Mouse (Mus musculus) kidney, embryonic 14.5 days (tissue): Measurements from ENCODE around the gene Pcsk6. TPM values are rescaled to one million over a fixed set of nuclear protein-coding genes. Genes with fewer than 3 reads are reported as not detected.

ENCODE experiments used
- ATAC-seq: fragments of 200-750 bp; cut with Nextera tagmentation; 2 replicates; pipeline ENCODE4 v1.8.0; 2017; ENCODE audit warnings: moderate number of reproducible peaks, mild to moderate bottlenecking, moderate TSS enrichment, moderate library complexity; ENCODE audit not compliant: low FRiP score, low TSS enrichment
- H3K27ac ChIP-seq: fragments of 300-500 bp; sonication (generic); 2 replicates; pipeline ENCODE4 v1.5.1; 2014; ENCODE audit warnings: low read depth, mild to moderate bottlenecking, low read length, moderate library complexity, mixed read lengths
- H3K27me3 ChIP-seq: fragments of 300-500 bp; sonication (generic); 2 replicates; pipeline ENCODE4 v1.6.1; 2014; ENCODE audit warnings: mild to moderate bottlenecking, low read length; ENCODE audit not compliant: control insufficient read depth, insufficient read depth
- H3K36me3 ChIP-seq: fragments of 300-500 bp; sonication (generic); 2 replicates; pipeline ENCODE4 v1.6.1; 2014; ENCODE audit warnings: low read length, mixed read lengths; ENCODE audit not compliant: control insufficient read depth, insufficient read depth
- H3K4me1 ChIP-seq: fragments of 300-500 bp; sonication (generic); 2 replicates; pipeline ENCODE4 v1.6.1; 2014; ENCODE audit warnings: low read length, mixed read lengths; ENCODE audit not compliant: control insufficient read depth, insufficient read depth
- H3K4me2 ChIP-seq: fragments of 300-500 bp; sonication (generic); replicated peaks from 2 replicates; pipeline ENCODE4 v1.6.1; 2014; ENCODE audit warnings: low read depth, mild to moderate bottlenecking, low read length
- H3K4me3 ChIP-seq: fragments of 300-500 bp; sonication (generic); 2 replicates; pipeline ENCODE4 v1.5.1; 2014; ENCODE audit warnings: mild to moderate bottlenecking, low read length
- H3K9ac ChIP-seq: fragments of 300-500 bp; sonication (generic); 2 replicates; pipeline ENCODE4 v1.6.1; 2014; ENCODE audit warnings: low read depth, mild to moderate bottlenecking, low read length, moderate library complexity
- H3K9me3 ChIP-seq: fragments of 300-500 bp; sonication (generic); 2 replicates; pipeline ENCODE4 v1.6.1; 2016; ENCODE audit warnings: low read length; ENCODE audit not compliant: control insufficient read depth
- WGBS: fragments of 180-500 bp; shearing (Covaris S2); extraction: QIAGEN DNeasy Blood & Tissue Kit; methylation state at CpG from one replicate; pipeline ENCODE4 v1.1.7; 2014; 5-methylcytosine and 5-hydroxymethylcytosine counted together
- polyA plus RNA-seq: library from polyadenylated mRNA; unstranded; fragments of >200 nt; fragmentation: Nextera tagmentation; extraction: Ambion mirVana; gene quantifications from 2 replicates; pipeline ENCODE4 v1.2.1, GENCODE M21; 2014

Pcsk6 gene
- polyA plus RNA-seq, 1 experiment from 2014 or later = 2.9 TPM

GRCm38 (mm10) chr7:66027747-66028146, 166.2 kb downstream of the Pcsk6 start:
- WGBS = 81% methylated on average over 2 of the region's 2 CpGs

GRCm38 (mm10) chr7:66028766-66029512, 167.4 kb downstream of the Pcsk6 start:
- WGBS = 39% methylated on average over 6 of the region's 6 CpGs
- no peaks in the 10 kb centered on the region for H3K4me1 ChIP-seq
- no peaks in the 10 kb centered on the region for H3K27me3 ChIP-seq
- ATAC-seq = no peak; the same call in none of the 2 replicates
- H3K9me3 ChIP-seq = no peaks in the 10 kb centered on the region
- H3K4me3 ChIP-seq = no peak overlapping the region
- no peaks in the 10 kb centered on the region for H3K36me3 ChIP-seq
- H3K9ac ChIP-seq = no peak overlapping the region
- H3K4me2 ChIP-seq = no peak overlapping the region
- H3K27ac ChIP-seq = no peak overlapping the region

More at GRCm38 (mm10) chr7:66027747-66028146, 166.2 kb downstream of the Pcsk6 start:
- H3K4me3 ChIP-seq = no peak overlapping the region
- H3K27me3 ChIP-seq = no peaks in the 10 kb centered on the region
- no peaks in the 10 kb centered on the region for H3K36me3 ChIP-seq
- no peak overlapping the region for H3K27ac ChIP-seq
- no peak for ATAC-seq
- H3K9me3 ChIP-seq = no peaks in the 10 kb centered on the region
- H3K9ac ChIP-seq = no peak overlapping the region
- H3K4me2 ChIP-seq = no peak overlapping the region
- H3K4me1 ChIP-seq = no peaks in the 10 kb centered on the region

GRCm38 (mm10) chr7:66036809-66037208, 175.3 kb downstream of the Pcsk6 start:
- Histone ChIP-seq H3K4me1 (no peaks in the 10 kb centered on the region; the same call in 1 of the 2 replicates), H3K36me3 (no peaks in the 10 kb centered on the region), H3K4me2 (no peak overlapping the region), H3K27ac (no peak overlapping the region), H3K4me3 (no peak overlapping the region), H3K9ac (no peak overlapping the region), H3K9me3 (no peaks in the 10 kb centered on the region), H3K27me3 (no peaks in the 10 kb centered on the region)
- ATAC-seq = peak; percentile 48; the same call in 1 of the 2 replicates
- 37% methylated on average over 8 of the region's 8 CpGs for WGBS

- no peaks in the 10 kb centered on the region for H3K36me3 ChIP-seq
- H3K27me3 ChIP-seq = no peaks in the 10 kb centered on the region
- no peak overlapping the region for H3K4me2 ChIP-seq
- H3K9ac ChIP-seq = no peak overlapping the region
- no peak overlapping the region for H3K27ac ChIP-seq
- H3K4me1 ChIP-seq = no peaks in the 10 kb centered on the region; the same call in 1 of the 2 replicates
- WGBS = 44% methylated on average over 3 of the region's 3 CpGs
- H3K4me3 ChIP-seq = no peak overlapping the region
- H3K9me3 ChIP-seq = no peaks in the 10 kb centered on the region
- ATAC-seq = no peak
Measured at GRCm38 (mm10) chr7:66038261-66038660, 176.7 kb downstream of the Pcsk6 start.

- no peaks in the 10 kb centered on the region for H3K9me3 ChIP-seq
- H3K4me1 ChIP-seq = no peaks in the 10 kb centered on the region; the same call in 1 of the 2 replicates
- ATAC-seq = no peak
- 57% methylated on average over 11 of the region's 11 CpGs for WGBS
- H3K36me3 ChIP-seq = no peaks in the 10 kb centered on the region
- no peak overlapping the region for H3K4me2 ChIP-seq
- no peak overlapping the region for H3K4me3 ChIP-seq
- H3K27me3 ChIP-seq = no peaks in the 10 kb centered on the region
- H3K9ac ChIP-seq = no peak overlapping the region
- no peak overlapping the region for H3K27ac ChIP-seq
Measured at GRCm38 (mm10) chr7:66038730-66039129, 177.2 kb downstream of the Pcsk6 start.

- Histone ChIP-seq H3K9me3 (no peaks in the 10 kb centered on the region), H3K27ac (no peak overlapping the region), H3K4me1 (no peaks in the 10 kb centered on the region; the same call in 1 of the 2 replicates), H3K4me3 (no peak overlapping the region), H3K36me3 (no peaks in the 10 kb centered on the region), H3K27me3 (no peaks in the 10 kb centered on the region), H3K4me2 (no peak overlapping the region), H3K9ac (no peak overlapping the region)
- ATAC-seq = no peak
- WGBS = 78% methylated on average over 18 of the region's 18 CpGs
Measured at GRCm38 (mm10) chr7:66040026-66040814, 178.7 kb downstream of the Pcsk6 start.

GRCm38 (mm10) chr7:66043552-66044459, 182.3 kb downstream of the Pcsk6 start, which contains the start of gene Gm45213:
Gm45213 (plus strand) TSS chr7:66043602.
- Histone ChIP-seq H3K4me2 (no peak within 1 kb of the TSS), H3K9ac (no peak within 1 kb of the TSS), H3K27ac (no peak within 1 kb of the TSS), H3K9me3 (no peaks in the 10 kb centered on the region), H3K27me3 (no peaks in the 10 kb centered on the region), H3K4me1 (peaks cover 5% of the 10 kb centered on the region; the same call in 1 of the 2 replicates), H3K4me3 (no peak within 1 kb of the TSS), H3K36me3 (no peaks in the 10 kb centered on the region)
- WGBS = 73% methylated on average over 10 of the region's 10 CpGs
- no peak for ATAC-seq

GRCm38 (mm10) chr7:66044617-66045016, 183.1 kb downstream of the Pcsk6 start:
- H3K9me3 ChIP-seq = no peaks in the 10 kb centered on the region
- no peaks in the 10 kb centered on the region for H3K36me3 ChIP-seq
- H3K27me3 ChIP-seq = no peaks in the 10 kb centered on the region
- H3K9ac ChIP-seq = no peak overlapping the region
- H3K27ac ChIP-seq = no peak overlapping the region
- no peak overlapping the region for H3K4me2 ChIP-seq
- 31% methylated on average over 9 of the region's 9 CpGs for WGBS
- H3K4me3 ChIP-seq = no peak overlapping the region
- ATAC-seq = no peak; the same call in 1 of the 2 replicates
- H3K4me1 ChIP-seq = peaks cover 5% of the 10 kb centered on the region; the same call in 1 of the 2 replicates
